Mouse (Mus musculus): ENCODE measurements around the gene Bcl2a1a. TPM values are rescaled to one million over a fixed set of nuclear protein-coding genes. Genes with fewer than 3 reads are reported as not detected.
"Not testable (repeated sequence)": the region's sequence is repeated elsewhere in the genome, so short reads cannot be mapped to it uniquely, and the experiment has no call there.

The Bcl2a1a gene
- 1.00 and 2.5 TPM in 2 replicates for polyA plus RNA-seq (2015; fragmentation: Nextera tagmentation; extraction: Ambion mirVana)

- not testable (repeated sequence) for H3K9ac ChIP-seq; H3K4me1 ChIP-seq (replicated peaks); H3K36me3 ChIP-seq; H3K27me3 ChIP-seq (replicated peaks); H3K4me3 ChIP-seq (replicated peaks); H3K4me2 ChIP-seq (replicated peaks); H3K27ac ChIP-seq; H3K9me3 ChIP-seq
- 0 out of 2 replicates have a peak, but pooled peaks have one; percentile 39 for ATAC-seq
- 79% methylated on average over 5 of the region's 5 CpGs for WGBS
Measured at GRCm38 (mm10) chr9:88956670-88957153, at the start of gene Bcl2a1a. TSS of gene Bcl2a1a (plus strand) at chr9:88956900.

- not testable (repeated sequence) for ATAC-seq; H3K9me3 ChIP-seq; H3K4me3 ChIP-seq (replicated peaks); H3K36me3 ChIP-seq; H3K4me1 ChIP-seq (replicated peaks); H3K9ac ChIP-seq; H3K27ac ChIP-seq; H3K27me3 ChIP-seq (replicated peaks); H3K4me2 ChIP-seq (replicated peaks)
- WGBS = 78% methylated on average over 5 of the region's 5 CpGs
Measured at GRCm38 (mm10) chr9:88916576-88916975, 40.1 kb upstream of the Bcl2a1a start.

GRCm38 (mm10) chr9:88938312-88938711, 18.4 kb upstream of the Bcl2a1a start:
- not testable (repeated sequence) for H3K4me1 ChIP-seq (replicated peaks); ATAC-seq; H3K9me3 ChIP-seq; H3K27me3 ChIP-seq (replicated peaks); H3K4me3 ChIP-seq (replicated peaks); H3K27ac ChIP-seq; H3K4me2 ChIP-seq (replicated peaks); H3K9ac ChIP-seq; H3K36me3 ChIP-seq
- 26% methylated on average over 2 of the region's 3 CpGs for WGBS

- peak; percentile 59 for ATAC-seq
- H3K9ac ChIP-seq; H3K4me3 ChIP-seq (replicated peaks); H3K9me3 ChIP-seq; H3K27ac ChIP-seq; H3K4me2 ChIP-seq (replicated peaks); H3K27me3 ChIP-seq (replicated peaks); H3K4me1 ChIP-seq (replicated peaks); H3K36me3 ChIP-seq: not testable (repeated sequence)
Measured at GRCm38 (mm10) chr9:88951466-88951865, 5.2 kb upstream of the Bcl2a1a start.

- ATAC-seq, H3K36me3 ChIP-seq: not testable (repeated sequence)
Measured at GRCm38 (mm10) chr9:88953151-88953550, 3.5 kb upstream of the Bcl2a1a start.

GRCm38 (mm10) chr9:88955224-88955623, 1.5 kb upstream of the Bcl2a1a start:
- H3K27ac ChIP-seq; H3K4me3 ChIP-seq (replicated peaks); H3K9ac ChIP-seq; H3K4me1 ChIP-seq (replicated peaks); H3K4me2 ChIP-seq (replicated peaks); H3K27me3 ChIP-seq (replicated peaks); H3K36me3 ChIP-seq; H3K9me3 ChIP-seq: not testable (repeated sequence)
- 50% methylated on average over 1 of the region's 1 CpGs for WGBS
- ATAC-seq = peak; percentile 90

More at GRCm38 (mm10) chr9:88953151-88953550, 3.5 kb upstream of the Bcl2a1a start:
- H3K4me1 ChIP-seq (replicated peaks); H3K4me2 ChIP-seq (replicated peaks); H3K27me3 ChIP-seq (replicated peaks); H3K9ac ChIP-seq; H3K9me3 ChIP-seq; H3K4me3 ChIP-seq (replicated peaks); H3K27ac ChIP-seq: not testable (repeated sequence)

GRCm38 (mm10) chr9:88956035-88956434, 665 bp upstream of the Bcl2a1a start:
- H3K36me3 ChIP-seq; H3K9ac ChIP-seq; H3K9me3 ChIP-seq; H3K27me3 ChIP-seq (replicated peaks); ATAC-seq; H3K4me1 ChIP-seq (replicated peaks); H3K4me3 ChIP-seq (replicated peaks); H3K4me2 ChIP-seq (replicated peaks); H3K27ac ChIP-seq: not testable (repeated sequence)
- 85% methylated on average over 4 of the region's 4 CpGs for WGBS

GRCm38 (mm10) chr9:88958891-88959290, 2.2 kb downstream of the Bcl2a1a start:
- Histone ChIP-seq H3K9ac (no peak overlapping the region), H3K9me3 (no peaks in the 10 kb centered on the region), H3K36me3 (no peaks in the 10 kb centered on the region), H3K4me3 (replicated peaks) (no peak overlapping the region), H3K4me1 (replicated peaks) (no peaks in the 10 kb centered on the region), H3K4me2 (replicated peaks) (no peak overlapping the region), H3K27ac (no peak overlapping the region), H3K27me3 (replicated peaks) (no peaks in the 10 kb centered on the region)
- ATAC-seq = no peak
- 81% methylated on average over 3 of the region's 3 CpGs for WGBS

- H3K9ac ChIP-seq; H3K4me3 ChIP-seq (replicated peaks); H3K4me2 ChIP-seq (replicated peaks); H3K27ac ChIP-seq; H3K4me1 ChIP-seq (replicated peaks); ATAC-seq; H3K36me3 ChIP-seq; H3K27me3 ChIP-seq (replicated peaks); H3K9me3 ChIP-seq: not testable (repeated sequence)
- whole genome bisulfite sequencing = 55% methylated on average over 1 of the region's 1 CpGs
Measured at GRCm38 (mm10) chr9:88959981-88960380, 3.3 kb downstream of the Bcl2a1a start.

- H3K9me3 ChIP-seq; H3K4me3 ChIP-seq (replicated peaks); ATAC-seq; H3K27me3 ChIP-seq (replicated peaks); H3K36me3 ChIP-seq; H3K9ac ChIP-seq; H3K27ac ChIP-seq; H3K4me1 ChIP-seq (replicated peaks); H3K4me2 ChIP-seq (replicated peaks): not testable (repeated sequence)
- WGBS = 40% methylated on average over 1 of the region's 6 CpGs
Measured at GRCm38 (mm10) chr9:88966462-88966861, 9.8 kb downstream of the Bcl2a1a start.

- not testable (repeated sequence) for H3K4me3 ChIP-seq (replicated peaks); H3K36me3 ChIP-seq; H3K27me3 ChIP-seq (replicated peaks); H3K4me2 ChIP-seq (replicated peaks); H3K27ac ChIP-seq; H3K4me1 ChIP-seq (replicated peaks); ATAC-seq; H3K9ac ChIP-seq; H3K9me3 ChIP-seq
- WGBS = 82% methylated on average over 2 of the region's 2 CpGs
Measured at GRCm38 (mm10) chr9:88969502-88969901, 12.8 kb downstream of the Bcl2a1a start.

GRCm38 (mm10) chr9:88976875-88977274, 20.2 kb downstream of the Bcl2a1a start:
- not testable (repeated sequence) for H3K27me3 ChIP-seq (replicated peaks); H3K4me3 ChIP-seq (replicated peaks); H3K4me1 ChIP-seq (replicated peaks); H3K27ac ChIP-seq; H3K36me3 ChIP-seq; ATAC-seq; H3K9me3 ChIP-seq; H3K4me2 ChIP-seq (replicated peaks); H3K9ac ChIP-seq
- WGBS = 75% methylated on average over 4 of the region's 4 CpGs

GRCm38 (mm10) chr9:88979781-88980180, 23.1 kb downstream of the Bcl2a1a start:
- H3K4me1 ChIP-seq (replicated peaks); ATAC-seq; H3K4me2 ChIP-seq (replicated peaks); H3K27me3 ChIP-seq (replicated peaks); H3K4me3 ChIP-seq (replicated peaks); H3K9me3 ChIP-seq; H3K27ac ChIP-seq; H3K36me3 ChIP-seq; H3K9ac ChIP-seq: not testable (repeated sequence)
- WGBS = 89% methylated on average over 2 of the region's 2 CpGs

GRCm38 (mm10) chr9:89001541-89001940, 44.8 kb downstream of the Bcl2a1a start:
- H3K27me3 ChIP-seq (replicated peaks); H3K4me3 ChIP-seq (replicated peaks); ATAC-seq; H3K9ac ChIP-seq; H3K9me3 ChIP-seq; H3K36me3 ChIP-seq; H3K4me1 ChIP-seq (replicated peaks); H3K27ac ChIP-seq; H3K4me2 ChIP-seq (replicated peaks): not testable (repeated sequence)
